ENCODE assay signal across 10 mouse cellular contexts in the genomic region with DNA sequence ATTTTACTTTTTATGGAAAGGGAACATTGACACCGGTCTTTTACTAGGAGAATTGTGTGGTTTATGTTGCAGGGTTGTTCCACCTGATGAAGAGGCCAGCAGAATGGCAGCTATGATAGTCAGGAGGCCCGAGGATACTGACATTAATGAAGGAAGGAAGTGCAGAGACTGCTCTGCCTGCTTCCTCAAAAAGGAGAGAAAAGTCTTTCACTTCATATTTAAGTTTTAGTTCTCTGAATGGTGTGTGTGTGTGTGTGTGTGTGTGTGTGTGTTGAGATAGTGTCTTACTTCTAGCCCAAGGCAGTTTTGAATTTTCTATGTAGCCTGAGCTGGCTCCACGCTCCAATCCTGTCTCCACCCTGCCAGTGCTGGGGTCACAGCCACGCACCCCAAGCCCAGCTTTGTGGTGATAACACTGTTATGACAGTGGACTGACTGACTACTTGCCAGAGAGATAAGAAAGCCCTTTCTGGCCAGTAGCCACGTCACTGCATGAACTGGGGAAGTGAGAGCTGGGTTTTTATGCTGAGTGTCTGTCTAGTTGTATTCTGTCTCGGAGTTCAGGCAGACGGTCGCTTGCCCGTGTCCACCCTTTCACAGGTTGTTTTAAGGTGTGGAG.
A peak's percentile ranks its signal among the peaks of the same experiment; 100 is the strongest.
DNase-seq lines count a peak whose midpoint lies in the region; ATAC-seq and TF ChIP-seq lines count a peak whose summit lies in the region.
"Had no signal": no experiment of that assay in that cellular context is flagged by ENCODE, and none has a peak within 500 bp of the region (broad histone marks: within the 10 kb centered on the region; RNA-seq: fewer than 3 reads in every experiment).

No protein-coding gene starts in this region.

- TF ChIP-seq EP300 in heart, postnatal 0 days (IDR thresholded peaks at IDR 0.05; ENCODE audit: low read depth), result no peak

- H3K4me1 ChIP-seq in heart, postnatal 0 days (ENCODE audit: control insufficient read depth, insufficient read depth), result peaks cover 12% of the 10 kb centered on the region; the same call in 1 of the 2 replicates
- H3K4me1 ChIP-seq in hindbrain, embryonic 12.5 days, result 0 out of 2 replicates have a peak, but pooled peaks cover 2% of the 10 kb centered on the region
- no peaks in the 10 kb centered on the region for H3K4me1 ChIP-seq in neural tube, embryonic 15.5 days

- TF ChIP-seq CTCF in heart, postnatal 0 days (IDR thresholded peaks at IDR 0.05; ENCODE audit: low read depth), result no peak

- H3K27me3 ChIP-seq in heart, postnatal 0 days (ENCODE audit: control insufficient read depth, insufficient read depth, low read length), result no peaks in the 10 kb centered on the region
- no peaks in the 10 kb centered on the region for H3K27me3 ChIP-seq in hindbrain, embryonic 12.5 days
- H3K27me3 ChIP-seq in neural tube, embryonic 15.5 days (replicated peaks), result no peaks in the 10 kb centered on the region

- H3K27ac ChIP-seq in heart, postnatal 0 days (ENCODE audit: low read depth), result no peak overlapping the region
- no peak overlapping the region for H3K27ac ChIP-seq in hindbrain, embryonic 12.5 days
- H3K27ac ChIP-seq in neural tube, embryonic 15.5 days (replicated peaks), result no peak overlapping the region
- H3K27ac ChIP-seq: liver, embryonic 13.5 days; stomach, postnatal 0 days had no signal

- H3K4me2 ChIP-seq in heart, postnatal 0 days (ENCODE audit: low read depth, low read length), result no peak overlapping the region
- H3K4me2 ChIP-seq in hindbrain, embryonic 12.5 days (replicated peaks), result no peak overlapping the region
- no peak overlapping the region for H3K4me2 ChIP-seq in neural tube, embryonic 15.5 days
- H3K4me2 ChIP-seq: liver, embryonic 13.5 days had no signal

- peak; percentile 12 for DNase-seq in adrenal gland, adult 8-10 months
- no peak for DNase-seq in adrenal gland, postnatal 4 days (ENCODE audit: low spot score in 2 of 2)
- DNase-seq in adrenal gland, postnatal 10 days, result peak; percentile 23
- DNase-seq in heart, postnatal 0 days (ENCODE audit: low spot score), result peak; percentile 56
- DNase-seq in lung, postnatal 4 days, result peak; percentile 39 to 50
- no peak for DNase-seq in embryo, embryonic 11 days
- DNase-seq: liver, embryonic 13.5 days had no signal

- H3K9me3 ChIP-seq in heart, postnatal 0 days (replicated peaks; ENCODE audit: control insufficient read depth, low read length), result no peaks in the 10 kb centered on the region
- no peaks in the 10 kb centered on the region for H3K9me3 ChIP-seq in hindbrain, embryonic 12.5 days (replicated peaks)
- no peaks in the 10 kb centered on the region for H3K9me3 ChIP-seq in neural tube, embryonic 15.5 days (replicated peaks)
- H3K9me3 ChIP-seq: liver, embryonic 13.5 days had no signal

- H3K4me3 ChIP-seq in heart, postnatal 0 days (ENCODE audit: low read depth, low read length), result no peak overlapping the region
- H3K4me3 ChIP-seq in hindbrain, embryonic 12.5 days, result no peak overlapping the region
- H3K4me3 ChIP-seq in neural tube, embryonic 15.5 days (replicated peaks), result no peak overlapping the region
- H3K4me3 ChIP-seq: liver, embryonic 13.5 days had no signal

- peak; percentile 66; the same call in 1 of the 2 replicates for ATAC-seq in heart, postnatal 0 days (ENCODE audit: insufficient read depth, low read depth)
- no peak for ATAC-seq in hindbrain, embryonic 12.5 days (ENCODE audit: low FRiP score)
- no peak for ATAC-seq in neural tube, embryonic 15.5 days (ENCODE audit: low FRiP score)

- H3K9ac ChIP-seq in heart, postnatal 0 days (replicated peaks; ENCODE audit: low read depth, low read length), result no peak overlapping the region
- H3K9ac ChIP-seq in hindbrain, embryonic 12.5 days, result no peak overlapping the region
- H3K9ac ChIP-seq in neural tube, embryonic 15.5 days (replicated peaks), result no peak overlapping the region
- H3K9ac ChIP-seq: liver, embryonic 13.5 days had no signal

- H3K36me3 ChIP-seq in heart, postnatal 0 days (replicated peaks; ENCODE audit: control insufficient read depth, insufficient read depth, low read length), result no peaks in the 10 kb centered on the region
- H3K36me3 ChIP-seq in hindbrain, embryonic 12.5 days, result no peaks in the 10 kb centered on the region
- H3K36me3 ChIP-seq in neural tube, embryonic 15.5 days, result no peaks in the 10 kb centered on the region
- H3K36me3 ChIP-seq: liver, embryonic 13.5 days had no signal

- WGBS in heart, postnatal 0 days, result 25% methylated on average over 9 of the region's 9 CpGs
- 85% methylated on average over 9 of the region's 9 CpGs for WGBS in hindbrain, embryonic 12.5 days
- 89% methylated on average over 9 of the region's 9 CpGs for WGBS in neural tube, embryonic 15.5 days

Comparison
In these comparisons a context has a peak if more than half of its experiments do, and no peak if none do; other contexts are left out.
1. DNase-seq: peak in adrenal gland, adult 8-10 months (single experiment), adrenal gland, postnatal 10 days (single experiment), heart, postnatal 0 days (single experiment) and lung, postnatal 4 days (2 of 2); none in adrenal gland, postnatal 4 days (0 of 2) and embryo, embryonic 11 days (single experiment).